Mouse (Mus musculus) bone marrow macrophage, adult 2 months (primary cell): Measurements from ENCODE around the gene Plekhm3.
"Not testable (repeated sequence)": the region's sequence is repeated elsewhere in the genome, so short reads cannot be mapped to it uniquely, and the experiment has no call there.

Experiments used
- CTCF ChIP-seq: IDR thresholded peaks from 2 replicates; pipeline ENCODE4 v1.5.1; 2012; ENCODE audit warnings: low read depth, mild to moderate bottlenecking, low read length, moderate library complexity
- POLR2A ChIP-seq: IDR thresholded peaks from 2 replicates; pipeline ENCODE4 v1.6.1; 2012; ENCODE audit warnings: mild to moderate bottlenecking, low read depth, low read length, borderline replicate concordance

DNA sequence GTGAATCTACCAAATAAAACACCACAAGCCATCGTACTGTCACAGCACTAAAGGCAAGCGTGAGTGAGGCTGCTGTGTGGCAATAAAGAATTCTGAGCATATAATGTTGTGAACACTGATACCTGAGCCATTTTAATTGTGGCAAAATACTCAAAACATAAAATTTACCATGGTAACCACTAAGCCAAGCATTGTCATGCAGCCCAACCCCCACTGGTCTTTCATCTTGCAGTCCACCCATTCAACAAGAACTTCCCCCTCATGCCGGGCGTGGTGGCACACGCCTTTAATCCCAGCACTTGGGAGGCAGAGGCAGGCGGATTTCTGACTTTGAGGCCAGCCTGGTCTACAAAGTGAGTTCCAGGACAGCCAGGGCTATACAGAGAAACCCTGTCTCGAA, 1.8 kb downstream of the Plekhm3 start:
- TF ChIP-seq POLR2A, CTCF: not testable (repeated sequence)
